Mouse (Mus musculus): ENCODE measurements around the gene Gm10486.
"Not testable (repeated sequence)": the region's sequence is repeated elsewhere in the genome, so short reads cannot be mapped to it uniquely, and the experiment has no call there.

Gm10486 gene

GRCm38 (mm10) chrX:35067084-35067483 lies at the start of gene Gm10486:
Gm10486 (plus strand) TSS chrX:35067384.
- DNase-seq (ENCODE audit: low spot score), result not testable (repeated sequence)
